Mouse (Mus musculus) limb, embryonic 10.5 days (tissue): ENCODE measurements at regions not wholly inside any gene's neighbourhood (a gene's known extent, or its start where the extent isn't known, plus 50 kb on each side); places are given as distances from the start of the nearest gene placed in this dataset.

Source experiments
- DNase-seq: peaks from one replicate; pipeline ENCODE4 v3.0.0-alpha.2; 2017; ENCODE audit warnings: low spot score
- H3K27ac ChIP-seq: fragments of 300-500 bp; sonication (generic); 2 replicates; pipeline ENCODE4 v1.5.1; 2016; ENCODE audit warnings: mild to moderate bottlenecking
- H3K27me3 ChIP-seq: fragments of 300-500 bp; sonication (generic); 2 replicates; pipeline ENCODE4 v1.6.1; 2016; ENCODE audit warnings: low read depth, mild to moderate bottlenecking; ENCODE audit not compliant: poor library complexity, severe bottlenecking
- H3K36me3 ChIP-seq: fragments of 300-500 bp; sonication (generic); 2 replicates; pipeline ENCODE4 v1.6.1; 2016; ENCODE audit warnings: mild to moderate bottlenecking, moderate library complexity
- H3K4me1 ChIP-seq: fragments of 300-500 bp; sonication (generic); 2 replicates; pipeline ENCODE4 v1.6.1; 2016
- H3K4me3 ChIP-seq: fragments of 300-500 bp; sonication (generic); 2 replicates; pipeline ENCODE4 v1.5.1; 2016; ENCODE audit warnings: mild to moderate bottlenecking, moderate library complexity
- H3K9me3 ChIP-seq: fragments of 300-500 bp; sonication (generic); replicated peaks from 2 replicates; pipeline ENCODE4 v1.6.1; 2016; ENCODE audit warnings: mild to moderate bottlenecking
- WGBS: fragments of 180-500 bp; shearing (Covaris S2); methylation state at CpG from one replicate; pipeline ENCODE4 v1.1.7; 2016; 5-methylcytosine and 5-hydroxymethylcytosine counted together

DNA sequence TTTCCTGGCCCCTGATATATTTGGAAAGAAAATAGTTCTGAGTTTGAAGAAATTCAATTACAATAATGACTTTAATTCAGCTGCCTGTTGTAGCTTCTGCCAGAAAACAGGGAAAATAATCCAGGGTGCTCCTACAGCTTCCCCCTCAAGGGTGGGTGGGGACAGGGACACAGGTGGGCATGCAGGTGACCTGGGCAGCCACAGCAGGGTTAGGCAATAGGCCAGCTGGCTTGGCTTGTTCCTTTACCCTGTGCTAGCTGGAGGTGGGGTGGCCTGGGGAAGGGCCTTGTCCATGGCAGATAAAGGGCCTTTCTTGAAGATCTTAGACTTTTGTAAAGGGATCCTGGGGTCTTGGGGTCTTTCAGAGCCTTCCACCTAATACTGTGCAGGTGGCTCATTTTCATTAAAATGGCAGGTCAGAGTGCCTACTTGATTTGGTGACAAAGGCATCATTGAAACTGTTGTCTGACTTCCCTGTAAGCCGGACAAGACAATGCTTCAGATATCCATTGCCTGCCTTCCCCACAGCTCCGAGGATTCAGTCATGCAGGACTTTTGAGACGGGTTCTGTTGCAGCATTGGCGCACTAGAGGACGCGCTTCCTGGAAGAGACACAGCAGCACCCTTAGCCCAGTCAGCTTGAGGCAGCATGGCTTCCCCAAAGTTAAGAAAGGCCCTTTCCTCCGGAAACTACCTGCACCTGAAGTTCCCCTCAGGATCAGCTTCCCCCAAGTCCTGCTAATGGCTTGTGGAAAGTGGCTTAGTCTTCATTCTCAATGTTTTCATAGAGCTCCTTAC, 164.9 kb upstream of the Kbtbd8 start:
- Histone ChIP-seq H3K9me3 (no peaks in the 10 kb centered on the region), H3K4me3 (no peak overlapping the region), H3K4me1 (peaks cover 16% of the 10 kb centered on the region), H3K27ac (no peak overlapping the region), H3K36me3 (no peaks in the 10 kb centered on the region), H3K27me3 (no peaks in the 10 kb centered on the region)
- WGBS = 85% methylated on average over 7 of the region's 7 CpGs
- DNase-seq = no peak

DNA sequence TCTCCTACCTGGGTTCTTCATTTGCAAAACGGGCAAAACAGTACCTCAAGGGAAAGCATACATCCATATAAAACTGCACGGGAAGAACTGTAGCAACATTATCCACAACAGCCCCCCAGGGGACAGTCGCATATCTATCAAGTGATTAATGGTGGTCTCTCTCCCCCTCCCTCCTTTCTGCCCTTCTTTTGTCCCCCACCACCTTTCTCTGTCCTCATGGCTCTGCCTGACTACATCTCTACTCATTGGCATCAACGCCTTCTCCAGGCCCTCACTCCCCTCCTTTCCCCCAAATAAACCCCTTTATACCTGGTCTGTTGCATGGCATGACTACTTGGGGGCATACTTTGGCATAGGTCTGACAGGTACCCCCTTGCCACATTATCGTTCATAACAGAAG, 166.1 kb upstream of the Kbtbd8 start:
- no peak for DNase-seq
- Histone ChIP-seq H3K27me3 (no peaks in the 10 kb centered on the region), H3K4me1 (peaks cover 24% of the 10 kb centered on the region), H3K4me3 (no peak overlapping the region), H3K27ac (0 out of 2 replicates have a peak overlapping the region, but pooled peaks have one; percentile 39), H3K9me3 (no peaks in the 10 kb centered on the region), H3K36me3 (no peaks in the 10 kb centered on the region)
- WGBS = 85% methylated on average over 5 of the region's 5 CpGs

DNA sequence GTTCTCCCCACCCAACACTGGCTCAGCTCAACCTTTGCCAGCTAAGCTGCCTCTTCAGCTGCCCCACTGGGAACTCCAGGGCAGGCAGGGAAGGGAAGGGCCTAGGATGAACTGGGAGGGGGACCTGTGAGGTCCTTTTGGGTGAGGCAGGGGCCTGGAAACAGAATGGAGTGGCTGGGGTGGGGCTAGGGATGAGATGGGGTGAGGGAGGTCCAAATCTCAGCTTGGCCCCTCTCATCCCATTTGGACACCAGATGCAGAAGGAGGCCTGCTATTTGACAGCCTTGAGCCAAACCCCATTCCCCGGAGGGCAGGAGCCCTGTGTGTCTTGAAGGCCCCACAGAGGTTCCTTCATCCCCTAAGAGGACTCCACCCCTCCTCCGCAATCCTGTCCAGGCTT, 166.7 kb upstream of the Kbtbd8 start:
- peaks cover 24% of the 10 kb centered on the region for H3K4me1 ChIP-seq
- H3K4me3 ChIP-seq = no peak overlapping the region
- no peaks in the 10 kb centered on the region for H3K36me3 ChIP-seq
- H3K9me3 ChIP-seq = no peaks in the 10 kb centered on the region
- no peak for DNase-seq
- H3K27me3 ChIP-seq = no peaks in the 10 kb centered on the region
- 60% methylated on average over 2 of the region's 2 CpGs for WGBS
- peak overlapping the region; percentile 39; the same call in 1 of the 2 replicates for H3K27ac ChIP-seq

DNA sequence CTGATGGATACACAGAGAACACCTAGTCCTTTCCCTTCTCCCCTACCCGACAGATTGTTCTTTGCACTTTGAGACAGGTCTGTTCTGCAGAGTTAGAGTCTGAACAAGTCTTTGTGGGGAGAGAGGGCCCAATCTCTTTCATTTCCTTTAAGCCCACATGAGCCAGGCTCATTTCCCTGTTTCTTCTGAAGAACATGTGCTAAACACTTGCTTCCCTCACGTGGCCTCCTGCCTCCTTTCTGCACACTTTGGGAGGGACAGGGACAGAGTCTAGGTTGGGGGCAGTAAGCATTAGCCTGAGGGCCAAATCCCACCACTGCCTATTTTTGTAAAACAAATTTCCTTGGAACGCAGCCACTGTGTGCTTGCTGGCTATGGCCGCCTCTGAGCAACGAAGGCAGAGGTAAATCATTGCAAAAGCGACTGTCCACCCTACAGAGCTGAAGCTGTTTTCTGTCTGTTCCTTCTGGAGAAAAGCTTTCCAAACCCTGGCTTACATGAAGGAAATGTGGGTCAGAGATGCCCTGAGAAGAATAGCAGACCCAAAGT, 170.6 kb upstream of the Kbtbd8 start:
- Histone ChIP-seq H3K36me3 (no peaks in the 10 kb centered on the region), H3K4me1 (peaks cover 34% of the 10 kb centered on the region), H3K27me3 (no peaks in the 10 kb centered on the region), H3K27ac (0 out of 2 replicates have a peak overlapping the region, but pooled peaks have one; percentile 56), H3K9me3 (no peaks in the 10 kb centered on the region), H3K4me3 (no peak overlapping the region)
- 82% methylated on average over 6 of the region's 6 CpGs for WGBS
- no peak for DNase-seq

DNA sequence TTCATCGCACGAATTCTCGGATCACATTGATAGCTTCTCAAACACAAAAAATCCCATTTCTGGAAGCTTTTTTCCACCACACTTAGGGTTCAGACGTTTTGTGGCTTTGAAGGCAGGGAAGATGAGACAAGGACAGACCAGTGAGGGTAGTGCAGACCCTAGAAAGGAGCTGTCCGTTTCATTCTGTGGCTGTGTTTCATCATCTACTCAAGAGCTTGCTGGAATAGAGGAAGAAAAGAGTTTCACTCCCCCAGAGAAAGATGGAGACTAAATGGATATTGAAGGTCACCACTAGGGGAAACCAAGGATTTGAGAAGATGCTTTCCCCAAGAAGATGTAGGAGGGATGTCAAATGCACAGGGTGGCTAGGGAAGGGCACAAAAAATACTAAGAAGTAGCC, 171.3 kb upstream of the Kbtbd8 start:
- H3K27me3 ChIP-seq = no peaks in the 10 kb centered on the region
- no peaks in the 10 kb centered on the region for H3K36me3 ChIP-seq
- peaks cover 33% of the 10 kb centered on the region for H3K4me1 ChIP-seq
- H3K27ac ChIP-seq = no peak overlapping the region
- H3K4me3 ChIP-seq = no peak overlapping the region
- DNase-seq = no peak
- H3K9me3 ChIP-seq = no peaks in the 10 kb centered on the region
- 80% methylated on average over 5 of the region's 5 CpGs for WGBS

DNA sequence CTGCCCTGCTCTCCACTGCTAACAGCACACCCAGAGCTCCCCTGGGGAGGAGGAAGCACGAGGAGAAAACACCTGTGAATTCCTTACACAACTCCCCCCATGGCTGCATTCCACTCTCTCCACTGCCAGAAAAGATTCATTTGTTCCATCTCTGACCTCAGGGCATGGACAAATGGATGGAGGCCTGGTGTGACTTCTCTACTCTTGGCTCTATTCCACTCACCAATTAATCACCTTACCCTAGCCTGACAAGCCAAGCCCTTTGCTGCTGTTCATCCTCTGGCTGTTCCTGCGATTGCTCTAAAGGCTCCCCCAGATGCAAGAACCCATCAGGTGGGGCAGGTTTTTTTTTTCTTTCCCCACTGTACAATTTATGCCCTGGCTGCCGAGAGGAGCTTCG, 172.8 kb upstream of the Kbtbd8 start:
- Histone ChIP-seq H3K4me1 (peaks cover 18% of the 10 kb centered on the region), H3K27ac (no peak overlapping the region), H3K9me3 (no peaks in the 10 kb centered on the region), H3K36me3 (no peaks in the 10 kb centered on the region), H3K4me3 (no peak overlapping the region), H3K27me3 (no peaks in the 10 kb centered on the region)
- DNase-seq = no peak
- WGBS = 52% methylated on average over 4 of the region's 4 CpGs

DNA sequence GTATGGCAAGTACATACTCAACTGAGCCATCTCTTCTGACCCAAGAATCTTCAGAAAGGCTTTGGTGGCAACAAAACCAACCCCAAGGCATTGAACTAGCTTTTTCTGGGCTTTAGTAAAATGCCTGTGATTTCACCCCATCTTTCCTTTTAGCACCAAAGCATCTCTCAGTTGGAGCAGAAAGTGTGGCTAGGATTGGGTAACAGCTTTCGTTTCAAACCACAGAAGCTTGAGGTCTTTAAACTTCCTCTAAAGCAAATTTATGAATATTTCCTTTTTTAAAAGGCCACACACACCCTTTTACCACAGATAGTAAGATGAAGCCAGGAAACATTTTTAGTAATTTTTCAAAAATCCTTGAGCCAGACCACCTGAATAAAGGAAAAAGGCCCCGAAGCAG, 178.1 kb upstream of the Kbtbd8 start:
- Histone ChIP-seq H3K27me3 (no peaks in the 10 kb centered on the region), H3K27ac (no peak overlapping the region), H3K9me3 (no peaks in the 10 kb centered on the region), H3K4me1 (peaks cover 3% of the 10 kb centered on the region), H3K4me3 (no peak overlapping the region), H3K36me3 (no peaks in the 10 kb centered on the region)
- WGBS = 94% methylated on average over 2 of the region's 2 CpGs
- DNase-seq = no peak

DNA sequence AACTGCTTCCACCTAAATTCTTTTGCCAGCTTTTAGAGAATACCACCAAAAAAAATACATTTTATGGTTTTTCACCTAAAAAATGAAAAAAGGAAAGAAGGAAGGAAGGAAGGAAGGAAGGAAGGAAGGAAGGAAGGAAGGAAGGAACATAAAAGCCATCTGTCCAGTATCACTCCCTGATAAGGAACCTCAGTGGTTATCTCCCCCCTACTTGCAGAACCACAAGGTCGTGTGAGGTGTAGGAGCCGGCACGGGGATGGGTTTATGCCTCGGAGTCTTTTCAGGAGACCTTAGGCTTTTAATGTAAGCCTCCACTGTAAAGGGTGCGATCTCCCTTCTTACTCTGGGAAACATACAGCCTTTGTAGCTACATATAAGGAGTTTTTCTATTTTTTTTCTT, 180.8 kb upstream of the Kbtbd8 start:
- Histone ChIP-seq H3K4me3 (no peak overlapping the region), H3K27ac (no peak overlapping the region), H3K9me3 (no peaks in the 10 kb centered on the region), H3K27me3 (no peaks in the 10 kb centered on the region), H3K4me1 (no peaks in the 10 kb centered on the region), H3K36me3 (no peaks in the 10 kb centered on the region)
- DNase-seq = no peak
- WGBS = 86% methylated on average over 5 of the region's 5 CpGs

DNA sequence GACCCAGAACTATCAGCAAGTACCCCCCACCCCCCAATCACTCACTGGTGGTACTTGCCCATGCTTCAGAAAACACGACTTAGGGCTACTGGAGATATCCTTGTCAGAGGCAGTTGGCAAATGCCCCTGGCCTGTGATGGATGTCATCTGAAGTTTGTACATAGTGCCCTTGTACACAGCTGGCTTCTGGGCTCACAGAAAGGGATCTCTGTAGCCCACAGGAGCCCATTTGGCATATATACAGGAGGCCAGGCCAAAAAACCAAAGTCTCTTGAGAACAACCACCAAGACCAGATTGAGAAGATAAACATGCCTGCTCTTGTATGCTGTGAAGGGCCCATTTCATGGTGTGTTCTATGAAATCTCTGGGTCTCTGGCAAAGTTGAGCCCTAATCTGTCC, 181.3 kb upstream of the Kbtbd8 start:
- no peak overlapping the region for H3K27ac ChIP-seq
- no peaks in the 10 kb centered on the region for H3K27me3 ChIP-seq
- H3K4me3 ChIP-seq = no peak overlapping the region
- H3K4me1 ChIP-seq = no peaks in the 10 kb centered on the region
- no peak for DNase-seq
- H3K36me3 ChIP-seq = no peaks in the 10 kb centered on the region
- no peaks in the 10 kb centered on the region for H3K9me3 ChIP-seq
- 94% methylated on average over 1 of the region's 1 CpGs for WGBS

DNA sequence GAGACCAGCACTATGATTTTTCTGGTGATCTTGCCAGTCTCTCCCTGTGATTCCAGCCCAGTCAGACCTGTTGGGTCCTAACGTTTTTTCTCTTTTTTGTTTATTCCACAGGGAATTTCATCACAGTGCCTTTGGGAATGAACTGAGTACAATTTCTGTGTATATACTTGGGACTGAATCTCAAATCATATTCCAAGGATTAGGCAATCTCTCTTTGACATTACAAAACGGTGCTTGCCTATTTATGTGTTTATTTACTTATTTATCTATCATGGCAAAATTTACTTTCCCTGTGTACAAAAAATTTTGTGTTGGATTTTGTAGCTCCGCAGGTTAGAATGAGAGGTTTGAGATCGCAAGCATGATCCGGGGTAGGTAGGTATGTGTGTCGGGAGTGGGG, 189.2 kb upstream of the Kbtbd8 start:
- 89% methylated on average over 6 of the region's 6 CpGs for WGBS

DNA sequence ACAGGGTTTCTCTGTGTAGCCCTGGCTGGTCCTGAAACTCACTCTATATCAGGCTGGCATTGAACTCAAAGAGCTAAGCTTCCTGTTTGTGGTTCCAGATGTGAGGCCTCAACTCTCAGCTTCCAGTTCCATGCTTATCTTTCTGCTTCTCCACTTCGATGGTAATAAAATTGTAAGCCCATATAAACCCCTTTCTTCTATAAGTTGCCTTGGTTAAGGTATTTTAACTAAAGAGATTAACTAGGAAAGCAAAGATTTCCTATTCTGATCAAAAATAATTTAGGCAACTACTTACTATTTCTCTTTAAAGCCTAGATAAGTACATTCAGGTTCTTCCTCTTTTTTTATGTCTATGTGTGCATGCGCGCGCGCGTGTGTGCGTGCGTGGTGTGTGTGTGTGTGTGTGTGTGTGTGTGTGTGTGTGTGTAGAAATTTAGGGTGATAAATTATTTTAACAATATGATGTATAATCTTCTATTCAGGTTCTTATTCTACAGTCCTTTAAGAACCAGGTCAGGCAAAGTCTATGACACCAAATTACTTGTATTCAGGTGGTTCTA, 190.3 kb upstream of the Kbtbd8 start:
- H3K4me3 ChIP-seq = no peak overlapping the region
- no peaks in the 10 kb centered on the region for H3K36me3 ChIP-seq
- DNase-seq = no peak
- 97% methylated on average over 8 of the region's 8 CpGs for WGBS
- H3K27ac ChIP-seq = no peak overlapping the region
- H3K4me1 ChIP-seq = no peaks in the 10 kb centered on the region
- H3K27me3 ChIP-seq = no peaks in the 10 kb centered on the region
- no peaks in the 10 kb centered on the region for H3K9me3 ChIP-seq

More for the DNA sequence above, 189.2 kb upstream of the Kbtbd8 start:
- Histone ChIP-seq H3K4me3 (no peak overlapping the region), H3K27ac (no peak overlapping the region), H3K9me3 (no peaks in the 10 kb centered on the region), H3K27me3 (no peaks in the 10 kb centered on the region), H3K4me1 (no peaks in the 10 kb centered on the region), H3K36me3 (no peaks in the 10 kb centered on the region)
- DNase-seq = no peak

DNA sequence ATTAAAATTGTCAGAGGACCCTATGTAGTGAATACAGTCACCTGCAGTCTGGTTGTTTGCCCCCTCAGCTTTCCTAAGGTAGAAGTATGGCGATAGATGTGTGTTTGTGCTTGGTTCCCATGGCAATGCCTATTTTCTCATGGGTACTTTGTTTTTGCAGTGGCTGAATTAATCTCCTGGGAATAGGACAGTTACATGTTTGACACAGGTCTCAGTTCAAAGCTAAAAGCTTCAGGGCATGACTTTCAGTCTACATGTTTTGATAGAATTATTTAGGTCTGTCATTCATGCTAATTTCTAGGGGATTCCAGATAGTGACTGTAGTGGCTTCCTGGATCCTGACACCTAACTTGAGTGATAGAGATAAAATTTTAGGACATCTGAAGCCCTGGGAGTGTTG, 191.6 kb upstream of the Kbtbd8 start:
- Histone ChIP-seq H3K4me1 (no peaks in the 10 kb centered on the region), H3K4me3 (no peak overlapping the region), H3K27ac (no peak overlapping the region), H3K27me3 (no peaks in the 10 kb centered on the region), H3K36me3 (no peaks in the 10 kb centered on the region), H3K9me3 (no peaks in the 10 kb centered on the region)
- WGBS = 91% methylated on average over 1 of the region's 1 CpGs
- DNase-seq = no peak

DNA sequence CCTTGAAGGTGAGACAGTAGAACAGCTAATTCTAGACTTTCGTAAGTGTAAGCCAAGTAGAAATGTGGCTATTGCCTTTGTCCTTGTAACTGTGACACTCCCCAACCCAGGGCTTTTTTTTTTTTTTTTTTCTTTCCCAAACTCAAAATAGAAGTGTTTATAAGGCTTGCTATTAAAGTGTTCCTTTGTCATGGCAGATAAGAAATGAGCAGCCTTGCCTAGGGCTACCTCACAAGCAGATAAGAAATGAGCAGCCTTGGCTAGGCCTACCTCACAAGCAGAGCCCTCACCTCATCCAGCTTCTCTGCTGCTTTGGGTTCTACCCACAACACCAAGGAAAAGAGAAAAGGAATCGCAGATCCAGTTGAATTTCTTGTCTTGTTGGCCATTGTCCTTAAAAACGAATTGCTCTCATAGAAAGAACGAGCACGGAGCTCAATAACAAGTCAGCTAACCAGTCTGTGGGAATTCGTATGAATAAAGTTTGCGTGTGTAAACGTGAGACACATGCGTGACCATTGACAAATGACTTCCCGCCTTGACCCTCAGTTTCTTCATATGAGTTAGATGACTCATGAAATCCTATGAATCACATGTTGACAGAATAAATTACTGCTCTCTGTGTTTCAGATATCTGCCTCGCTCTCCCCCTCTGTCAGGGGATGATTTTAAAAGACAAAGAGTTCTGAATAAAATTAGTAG, 192.6 kb upstream of the Kbtbd8 start:
- no peak overlapping the region for H3K4me3 ChIP-seq
- no peaks in the 10 kb centered on the region for H3K4me1 ChIP-seq
- H3K27ac ChIP-seq = no peak overlapping the region
- WGBS = 94% methylated on average over 11 of the region's 11 CpGs
- DNase-seq = no peak
- H3K9me3 ChIP-seq = no peaks in the 10 kb centered on the region
- no peaks in the 10 kb centered on the region for H3K36me3 ChIP-seq
- no peaks in the 10 kb centered on the region for H3K27me3 ChIP-seq
